Mouse (Mus musculus): Measurements from ENCODE around the gene Wnt10b. TPM values are rescaled to one million over a fixed set of nuclear protein-coding genes. Genes with fewer than 3 reads are reported as not detected.
A peak's percentile ranks its signal among the peaks of the same experiment; 100 is the strongest.

The Wnt10b gene
- polyA plus RNA-seq (2014; fragmentation: Nextera tagmentation; extraction: Ambion mirVana): 1.6 and 2.3 TPM in 2 replicates

DNA sequence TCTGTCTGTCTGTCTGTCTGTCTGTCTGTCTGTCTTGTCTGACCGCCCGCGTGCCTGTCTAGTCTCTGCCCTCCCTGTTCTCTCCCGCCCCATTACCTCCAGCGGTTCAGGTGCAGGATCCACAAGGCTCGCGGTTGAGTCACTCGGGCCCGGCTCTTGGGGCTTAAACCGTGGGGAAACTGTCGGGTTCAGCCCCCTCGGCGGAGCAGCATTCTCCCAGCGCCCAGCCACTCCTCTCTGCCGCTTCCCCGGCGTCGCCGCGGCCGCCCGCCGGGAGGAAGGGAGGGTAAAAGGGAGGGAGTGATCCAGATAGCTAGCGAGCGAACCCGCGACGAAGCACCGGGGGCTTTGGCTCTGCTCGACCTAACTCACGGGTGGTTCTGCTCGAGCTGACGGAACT lies at the start of gene Wnt10b:
Gene Wnt10b (minus strand): TSS at position 389 of the 400 bp plus-strand sequence.
- DNase-seq (ENCODE audit: low spot score): peak; percentile 3
- H3K27ac ChIP-seq (replicated peaks; ENCODE audit: low read depth, low read length): no peak within 1 kb of the TSS

GRCm38 (mm10) chr15:98827611-98828011 lies 49.7 kb upstream of the Wnt10b start:
- Histone ChIP-seq H3K36me3 (replicated peaks; ENCODE audit: control insufficient read depth, insufficient read depth, low read depth, low read length) (no peaks in the 10 kb centered on the region), H3K4me3 (ENCODE audit: low read depth, low read length) (no peak overlapping the region), H3K27me3 (ENCODE audit: control insufficient read depth, insufficient read depth, low read length) (no peaks in the 10 kb centered on the region), H3K27ac (replicated peaks; ENCODE audit: low read depth, low read length) (no peak overlapping the region), H3K9me3 (replicated peaks; ENCODE audit: control insufficient read depth, low read length) (no peaks in the 10 kb centered on the region), H3K4me2 (ENCODE audit: low read depth, low read length) (no peak overlapping the region), H3K4me1 (ENCODE audit: control insufficient read depth, insufficient read depth, low read length) (no peaks in the 10 kb centered on the region; the same call in 1 of the 2 replicates), H3K9ac (replicated peaks; ENCODE audit: low read length) (no peak overlapping the region)
- 88% methylated on average over 7 of the region's 7 CpGs for WGBS
- DNase-seq (ENCODE audit: low spot score) (no peak), ATAC-seq (replicated peaks; ENCODE audit: insufficient number of reproducible peaks, low FRiP score, low TSS enrichment, low read depth) (no peak)

More for the DNA sequence above, at the start of gene Wnt10b:
- H3K4me2 ChIP-seq (ENCODE audit: low read depth, low read length): peak within 1 kb of the TSS; percentile 19
- H3K4me3 ChIP-seq (ENCODE audit: low read depth, low read length): peak within 1 kb of the TSS; percentile 12
- under 1% methylated on average over 30 of the region's 33 CpGs for WGBS
- H3K9ac ChIP-seq (replicated peaks; ENCODE audit: low read length): no peak within 1 kb of the TSS; the same call in 1 of the 2 replicates
- no peaks in the 10 kb centered on the region for H3K9me3 ChIP-seq (replicated peaks; ENCODE audit: control insufficient read depth, low read length)
- peaks cover 88% of the 10 kb centered on the region for H3K27me3 ChIP-seq (ENCODE audit: control insufficient read depth, insufficient read depth, low read length)
- no peaks in the 10 kb centered on the region for H3K36me3 ChIP-seq (replicated peaks; ENCODE audit: control insufficient read depth, insufficient read depth, low read depth, low read length)
- no peak for ATAC-seq (replicated peaks; ENCODE audit: insufficient number of reproducible peaks, low FRiP score, low TSS enrichment, low read depth)
- peaks cover 12% of the 10 kb centered on the region; the same call in 1 of the 2 replicates for H3K4me1 ChIP-seq (ENCODE audit: control insufficient read depth, insufficient read depth, low read length)

- no peaks in the 10 kb centered on the region for H3K4me1 ChIP-seq (ENCODE audit: control insufficient read depth, insufficient read depth, low read length)
- H3K4me3 ChIP-seq (ENCODE audit: low read depth, low read length): no peak overlapping the region
- H3K36me3 ChIP-seq (replicated peaks; ENCODE audit: control insufficient read depth, insufficient read depth, low read depth, low read length): no peaks in the 10 kb centered on the region
- no peak overlapping the region for H3K27ac ChIP-seq (replicated peaks; ENCODE audit: low read depth, low read length)
- no peak for DNase-seq (ENCODE audit: low spot score)
- no peaks in the 10 kb centered on the region for H3K27me3 ChIP-seq (ENCODE audit: control insufficient read depth, insufficient read depth, low read length)
- 65% methylated on average over 3 of the region's 3 CpGs for WGBS
- no peak for ATAC-seq (replicated peaks; ENCODE audit: insufficient number of reproducible peaks, low FRiP score, low TSS enrichment, low read depth)
- H3K9ac ChIP-seq (replicated peaks; ENCODE audit: low read length): no peak overlapping the region
- H3K4me2 ChIP-seq (ENCODE audit: low read depth, low read length): no peak overlapping the region
- H3K9me3 ChIP-seq (replicated peaks; ENCODE audit: control insufficient read depth, low read length): no peaks in the 10 kb centered on the region
Observed at GRCm38 (mm10) chr15:98823434-98823833, 45.5 kb upstream of the Wnt10b start.

DNA sequence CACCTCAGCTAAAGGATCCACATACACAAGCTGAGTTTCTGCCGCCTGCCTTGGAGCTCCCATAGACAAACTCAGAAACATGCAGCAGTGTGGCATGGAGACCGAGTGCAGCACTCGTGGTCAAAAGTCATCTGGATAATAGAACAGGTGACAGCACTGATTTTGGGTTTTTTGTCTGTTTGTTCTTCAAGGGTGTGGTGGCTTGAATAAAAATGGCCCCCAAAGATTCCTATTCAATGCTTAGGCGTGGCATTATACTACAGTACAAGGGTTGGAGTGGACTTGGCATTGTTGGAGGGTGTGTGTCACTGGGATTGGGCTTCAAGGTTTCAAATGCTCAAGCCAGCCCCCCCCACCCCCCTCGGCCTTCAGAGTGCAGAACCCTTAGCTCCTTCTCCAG lies 44.2 kb upstream of the Wnt10b start:
- Histone ChIP-seq H3K4me2 (ENCODE audit: low read depth, low read length) (no peak overlapping the region), H3K9ac (replicated peaks; ENCODE audit: low read length) (no peak overlapping the region), H3K9me3 (replicated peaks; ENCODE audit: control insufficient read depth, low read length) (no peaks in the 10 kb centered on the region), H3K4me1 (ENCODE audit: control insufficient read depth, insufficient read depth, low read length) (no peaks in the 10 kb centered on the region), H3K4me3 (ENCODE audit: low read depth, low read length) (no peak overlapping the region), H3K36me3 (replicated peaks; ENCODE audit: control insufficient read depth, insufficient read depth, low read depth, low read length) (no peaks in the 10 kb centered on the region), H3K27ac (replicated peaks; ENCODE audit: low read depth, low read length) (no peak overlapping the region), H3K27me3 (ENCODE audit: control insufficient read depth, insufficient read depth, low read length) (no peaks in the 10 kb centered on the region)
- ATAC-seq (replicated peaks; ENCODE audit: insufficient number of reproducible peaks, low FRiP score, low TSS enrichment, low read depth): no peak
- WGBS: 89% methylated on average over 5 of the region's 5 CpGs
- no peak for DNase-seq (ENCODE audit: low spot score)

DNA sequence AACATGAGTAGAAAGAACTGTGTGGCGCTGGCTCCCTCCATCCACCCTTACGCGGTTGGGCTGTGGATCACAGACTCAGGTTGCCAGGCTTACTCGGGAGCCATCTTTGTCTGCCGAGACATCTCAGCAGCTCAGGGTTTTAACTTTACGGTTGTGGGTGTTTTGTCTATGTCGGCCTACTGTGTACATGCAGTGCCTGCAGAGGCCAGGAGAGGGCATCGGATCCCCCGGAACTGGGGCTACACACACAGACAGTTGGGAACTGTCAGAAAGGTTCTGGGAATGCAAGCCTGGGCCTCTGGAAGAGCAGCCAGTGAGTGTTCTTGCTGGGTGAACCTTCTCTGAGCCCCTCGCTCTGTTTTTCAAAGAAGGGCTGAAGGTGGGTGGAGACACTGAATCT lies 43.5 kb upstream of the Wnt10b start:
- no peak overlapping the region for H3K4me3 ChIP-seq (ENCODE audit: low read depth, low read length)
- no peak for DNase-seq (ENCODE audit: low spot score)
- no peaks in the 10 kb centered on the region for H3K9me3 ChIP-seq (replicated peaks; ENCODE audit: control insufficient read depth, low read length)
- H3K4me1 ChIP-seq (ENCODE audit: control insufficient read depth, insufficient read depth, low read length): no peaks in the 10 kb centered on the region
- H3K36me3 ChIP-seq (replicated peaks; ENCODE audit: control insufficient read depth, insufficient read depth, low read depth, low read length): no peaks in the 10 kb centered on the region
- no peaks in the 10 kb centered on the region for H3K27me3 ChIP-seq (ENCODE audit: control insufficient read depth, insufficient read depth, low read length)
- 28% methylated on average over 10 of the region's 10 CpGs for WGBS
- no peak overlapping the region for H3K27ac ChIP-seq (replicated peaks; ENCODE audit: low read depth, low read length)
- no peak overlapping the region for H3K4me2 ChIP-seq (ENCODE audit: low read depth, low read length)
- no peak overlapping the region for H3K9ac ChIP-seq (replicated peaks; ENCODE audit: low read length)
- ATAC-seq (replicated peaks; ENCODE audit: insufficient number of reproducible peaks, low FRiP score, low TSS enrichment, low read depth): no peak

- Histone ChIP-seq H3K36me3 (replicated peaks; ENCODE audit: control insufficient read depth, insufficient read depth, low read depth, low read length) (no peaks in the 10 kb centered on the region), H3K27me3 (ENCODE audit: control insufficient read depth, insufficient read depth, low read length) (no peaks in the 10 kb centered on the region), H3K27ac (replicated peaks; ENCODE audit: low read depth, low read length) (no peak overlapping the region), H3K9me3 (replicated peaks; ENCODE audit: control insufficient read depth, low read length) (no peaks in the 10 kb centered on the region), H3K4me3 (ENCODE audit: low read depth, low read length) (no peak overlapping the region), H3K9ac (replicated peaks; ENCODE audit: low read length) (no peak overlapping the region), H3K4me1 (ENCODE audit: control insufficient read depth, insufficient read depth, low read length) (no peaks in the 10 kb centered on the region), H3K4me2 (ENCODE audit: low read depth, low read length) (no peak overlapping the region)
- ATAC-seq (replicated peaks; ENCODE audit: insufficient number of reproducible peaks, low FRiP score, low TSS enrichment, low read depth): no peak
- DNase-seq (ENCODE audit: low spot score): no peak
- WGBS: 89% methylated on average over 4 of the region's 4 CpGs
Observed at GRCm38 (mm10) chr15:98820937-98821336, 43.0 kb upstream of the Wnt10b start.

DNA sequence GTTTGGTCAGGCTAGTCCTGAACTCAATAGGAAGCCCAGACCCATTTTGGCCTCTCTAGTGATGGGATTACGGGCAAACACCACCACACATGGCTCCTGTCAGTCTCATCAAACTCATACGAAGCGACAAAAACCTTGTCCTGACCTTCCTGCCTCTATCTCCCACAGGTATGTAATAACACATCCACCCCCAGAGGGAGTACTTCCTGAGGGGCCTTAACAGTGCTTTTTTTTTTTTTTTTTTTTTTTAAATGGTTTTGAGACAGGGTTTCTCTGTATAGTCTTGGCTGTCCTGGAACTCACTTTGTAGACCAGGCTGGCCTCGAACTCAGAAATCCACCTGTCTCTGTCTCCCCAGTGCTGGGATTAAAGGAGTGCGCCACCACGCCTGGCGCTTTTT lies 40.2 kb upstream of the Wnt10b start:
- ATAC-seq (replicated peaks; ENCODE audit: insufficient number of reproducible peaks, low FRiP score, low TSS enrichment, low read depth) (no peak), DNase-seq (ENCODE audit: low spot score) (no peak)
- Histone ChIP-seq H3K36me3 (replicated peaks; ENCODE audit: control insufficient read depth, insufficient read depth, low read depth, low read length) (peaks cover 3% of the 10 kb centered on the region; the same call in 1 of the 2 replicates), H3K27ac (replicated peaks; ENCODE audit: low read depth, low read length) (no peak overlapping the region), H3K4me2 (ENCODE audit: low read depth, low read length) (no peak overlapping the region), H3K4me3 (ENCODE audit: low read depth, low read length) (no peak overlapping the region), H3K27me3 (ENCODE audit: control insufficient read depth, insufficient read depth, low read length) (no peaks in the 10 kb centered on the region), H3K4me1 (ENCODE audit: control insufficient read depth, insufficient read depth, low read length) (no peaks in the 10 kb centered on the region), H3K9ac (replicated peaks; ENCODE audit: low read length) (no peak overlapping the region), H3K9me3 (replicated peaks; ENCODE audit: control insufficient read depth, low read length) (no peaks in the 10 kb centered on the region)
- 91% methylated on average over 7 of the region's 7 CpGs for WGBS

DNA sequence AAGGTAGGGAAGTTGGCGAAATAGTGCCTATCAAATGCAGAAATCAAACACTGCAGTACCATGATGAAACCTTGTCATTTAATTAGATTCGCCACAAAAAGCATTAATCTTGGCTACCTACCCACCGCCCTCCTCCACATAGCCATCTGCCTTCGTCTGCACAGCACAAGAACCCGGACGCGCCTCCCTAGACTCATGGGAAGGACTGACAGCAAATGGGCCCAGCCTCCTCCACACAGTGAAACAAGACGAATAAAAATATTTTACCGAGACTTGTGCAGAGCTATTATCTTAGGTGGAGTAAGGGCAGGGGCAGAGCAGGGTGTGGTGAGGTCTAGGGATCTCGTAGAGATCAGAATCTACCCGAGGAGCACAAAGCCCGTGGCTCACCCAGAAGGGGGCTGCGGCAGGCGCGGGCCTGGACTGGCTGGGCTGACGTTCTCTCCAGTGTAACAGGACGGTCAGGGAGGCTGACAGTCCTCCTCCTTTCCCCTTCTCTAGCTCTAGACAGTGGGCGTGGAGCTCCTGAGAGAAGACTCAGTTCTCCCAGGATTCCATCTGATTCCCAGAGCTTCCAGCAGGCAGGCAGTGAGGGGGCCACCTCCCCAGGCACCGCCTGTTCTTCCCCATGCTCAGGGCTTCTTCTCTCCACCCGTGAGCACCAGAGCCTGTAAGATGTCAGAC lies 34.9 kb upstream of the Wnt10b start:
- Histone ChIP-seq H3K4me3 (ENCODE audit: low read depth, low read length) (no peak overlapping the region), H3K9me3 (replicated peaks; ENCODE audit: control insufficient read depth, low read length) (no peaks in the 10 kb centered on the region), H3K27me3 (ENCODE audit: control insufficient read depth, insufficient read depth, low read length) (peaks cover 20% of the 10 kb centered on the region), H3K4me2 (ENCODE audit: low read depth, low read length) (no peak overlapping the region), H3K4me1 (ENCODE audit: control insufficient read depth, insufficient read depth, low read length) (peaks cover 2% of the 10 kb centered on the region; the same call in 1 of the 2 replicates), H3K9ac (replicated peaks; ENCODE audit: low read length) (no peak overlapping the region), H3K27ac (replicated peaks; ENCODE audit: low read depth, low read length) (no peak overlapping the region), H3K36me3 (replicated peaks; ENCODE audit: control insufficient read depth, insufficient read depth, low read depth, low read length) (peaks cover 5% of the 10 kb centered on the region; the same call in 1 of the 2 replicates)
- 84% methylated on average over 20 of the region's 20 CpGs for WGBS
- ATAC-seq (replicated peaks; ENCODE audit: insufficient number of reproducible peaks, low FRiP score, low TSS enrichment, low read depth): no peak
- DNase-seq (ENCODE audit: low spot score): no peak
